Mouse (Mus musculus) T-helper 1 cell (primary cell): Measurements from ENCODE around the gene Fbxo42.

Experiments used
- in situ Hi-C: fragments of 300-600 bp; cut with MboI, MseI; formaldehyde crosslinking; loops from one replicate; pipeline ENCODE4 v1.15.1; 2025; ENCODE audit warnings: high pct_unique_total_duplicates

The Fbxo42 gene

GRCm38 (mm10) chr4:141213770-141214336 is 66.1 kb downstream of the Fbxo42 start, which contains the start of gene Rsg1:
Rsg1 (plus strand) TSS chr4:141213956.
- in situ Hi-C loops, result loop anchor here (5.0 kb wide), 1 partner anchor 77 kb away; the partner anchor contains the start of gene Szrd1

- in situ Hi-C loops, result loop anchor here (5.0 kb wide), 1 partner anchor 77 kb away; the partner anchor contains the start of gene Szrd1
Observed at GRCm38 (mm10) chr4:141214337-141214851, 66.7 kb downstream of the Fbxo42 start.

- in situ Hi-C loops, result no loop called here
Observed at GRCm38 (mm10) chr4:141219583-141220213, 72.0 kb downstream of the Fbxo42 start.

GRCm38 (mm10) chr4:141221848-141222247 is 74.1 kb downstream of the Fbxo42 start:
- in situ Hi-C loops, result no loop called here

GRCm38 (mm10) chr4:141222752-141223151 is 75.0 kb downstream of the Fbxo42 start:
- in situ Hi-C loops, result no loop called here

- in situ Hi-C loops, result no loop called here
Observed at GRCm38 (mm10) chr4:141228687-141229086, 81.0 kb downstream of the Fbxo42 start.

GRCm38 (mm10) chr4:141233196-141233595 is 85.5 kb downstream of the Fbxo42 start:
- in situ Hi-C loops, result no loop called here

- in situ Hi-C loops, result no loop called here
Observed at GRCm38 (mm10) chr4:141235537-141236111, 87.9 kb downstream of the Fbxo42 start.

GRCm38 (mm10) chr4:141236856-141237255 is 89.1 kb downstream of the Fbxo42 start:
- in situ Hi-C loops, result no loop called here

- in situ Hi-C loops, result no loop called here
Observed at GRCm38 (mm10) chr4:141238492-141239387, 91.0 kb downstream of the Fbxo42 start.

- in situ Hi-C loops, result no loop called here
Observed at GRCm38 (mm10) chr4:141239388-141240125, 91.8 kb downstream of the Fbxo42 start, which contains the start of gene Arhgef19. Arhgef19 (plus strand) TSS chr4:141239499.

- in situ Hi-C loops, result no loop called here
Observed at GRCm38 (mm10) chr4:141240617-141241016, 92.9 kb downstream of the Fbxo42 start.

- in situ Hi-C loops, result no loop called here
Observed at GRCm38 (mm10) chr4:141241861-141242260, 94.1 kb downstream of the Fbxo42 start.

- in situ Hi-C loops, result no loop called here
Observed at GRCm38 (mm10) chr4:141242651-141243241, 95.0 kb downstream of the Fbxo42 start.

- in situ Hi-C loops, result no loop called here
Observed at GRCm38 (mm10) chr4:141243636-141244035, 95.9 kb downstream of the Fbxo42 start.

- in situ Hi-C loops, result no loop called here
Observed at GRCm38 (mm10) chr4:141244401-141244800, 96.7 kb downstream of the Fbxo42 start.

GRCm38 (mm10) chr4:141244931-141245425 is 97.3 kb downstream of the Fbxo42 start:
- in situ Hi-C loops, result no loop called here

- in situ Hi-C loops, result no loop called here
Observed at GRCm38 (mm10) chr4:141246089-141246997, 98.6 kb downstream of the Fbxo42 start.

GRCm38 (mm10) chr4:141246998-141247350 is 99.3 kb downstream of the Fbxo42 start:
- in situ Hi-C loops, result no loop called here
